Mouse (Mus musculus) thymus, postnatal 14 days (tissue): ENCODE measurements around the gene Xrcc1.
"Not testable (repeated sequence)": the region's sequence is repeated elsewhere in the genome, so short reads cannot be mapped to it uniquely, and the experiment has no call there.

Experiments
- DNase-seq: peaks from one replicate; pipeline ENCODE4 v3.0.0; 2021

Gene Xrcc1

GRCm38 (mm10) chr7:24608561-24608960 is 62.5 kb downstream of the Xrcc1 start:
- peak; percentile 83 for DNase-seq

GRCm38 (mm10) chr7:24610144-24610878 is 64.2 kb downstream of the Xrcc1 start, which contains the start of gene Phldb3:
Phldb3 (plus strand) TSS chr7:24610763.
- peak; percentile 74 for DNase-seq

GRCm38 (mm10) chr7:24610879-24611494 is 64.9 kb downstream of the Xrcc1 start:
- peak; percentile 97 for DNase-seq

GRCm38 (mm10) chr7:24611709-24612108 is 65.6 kb downstream of the Xrcc1 start:
- DNase-seq, result no peak

- DNase-seq, result peak; percentile 38
Observed at GRCm38 (mm10) chr7:24612308-24612910, 66.3 kb downstream of the Xrcc1 start.

GRCm38 (mm10) chr7:24614816-24615215 is 68.7 kb downstream of the Xrcc1 start:
- DNase-seq, result no peak

- DNase-seq, result peak; percentile 39
Observed at GRCm38 (mm10) chr7:24617763-24618162, 71.7 kb downstream of the Xrcc1 start.

GRCm38 (mm10) chr7:24618374-24618773 is 72.3 kb downstream of the Xrcc1 start:
- not testable (repeated sequence) for DNase-seq

GRCm38 (mm10) chr7:24619671-24620397 is 73.7 kb downstream of the Xrcc1 start:
- no peak for DNase-seq

- no peak for DNase-seq
Observed at GRCm38 (mm10) chr7:24621193-24621592, 75.1 kb downstream of the Xrcc1 start.

- no peak for DNase-seq
Observed at GRCm38 (mm10) chr7:24622967-24623366, 76.9 kb downstream of the Xrcc1 start.
